Mouse (Mus musculus): ENCODE measurements around the gene Smad9. TPM values are rescaled to one million over a fixed set of nuclear protein-coding genes. Genes with fewer than 3 reads are reported as not detected.

Smad9 gene
- polyA plus RNA-seq (2012; rRNA removed; ENCODE audit: low replicate concordance), result 0.45 and 2.3 TPM in 2 replicates

DNA sequence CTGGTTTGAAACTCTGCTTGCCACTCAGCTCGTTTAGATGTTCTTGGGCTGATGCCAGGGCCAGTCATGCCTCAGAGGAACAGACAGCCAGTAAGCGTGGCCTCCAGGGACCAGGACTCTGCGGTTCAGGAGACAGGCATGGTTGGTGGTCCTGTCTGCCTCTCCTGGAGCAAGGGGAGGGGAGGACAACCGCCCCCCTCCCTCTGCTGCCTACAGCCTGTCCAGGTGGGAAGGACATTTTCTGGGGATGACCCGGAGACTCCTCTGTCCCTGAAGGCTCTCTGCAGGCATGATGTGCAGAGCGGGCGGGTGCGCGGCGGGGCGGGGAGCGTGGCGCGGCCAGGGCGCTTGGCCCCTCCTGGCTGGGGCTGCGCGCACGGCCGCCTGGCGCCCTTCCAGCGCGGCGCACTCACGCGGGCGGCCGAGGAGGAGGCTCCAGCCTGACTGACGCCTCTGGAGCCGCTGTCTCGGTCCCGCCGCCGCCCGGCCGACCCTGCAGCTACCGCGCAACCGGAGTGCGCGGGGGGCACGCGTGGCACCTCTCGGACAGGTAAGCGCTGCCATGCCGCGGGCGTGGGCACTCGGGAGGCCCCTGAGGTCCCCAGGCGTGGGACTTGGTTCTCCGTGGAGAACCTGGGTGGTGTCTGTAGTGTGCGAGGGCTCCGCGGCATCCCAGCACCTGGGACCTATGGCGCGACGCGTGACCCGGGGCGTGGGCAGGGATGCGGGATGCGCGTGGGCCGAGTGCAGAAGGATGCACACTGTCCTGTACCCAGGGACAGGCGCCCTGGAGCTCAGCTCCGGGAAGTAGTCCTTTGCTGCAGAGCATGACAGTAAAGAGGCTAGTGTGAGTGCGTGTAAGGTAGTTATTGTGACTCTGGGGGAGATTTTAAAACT, at the start of gene Smad9:
Gene Smad9, plus strand, starts transcription at position 438 of the 897 bp plus-strand sequence.

DNA sequence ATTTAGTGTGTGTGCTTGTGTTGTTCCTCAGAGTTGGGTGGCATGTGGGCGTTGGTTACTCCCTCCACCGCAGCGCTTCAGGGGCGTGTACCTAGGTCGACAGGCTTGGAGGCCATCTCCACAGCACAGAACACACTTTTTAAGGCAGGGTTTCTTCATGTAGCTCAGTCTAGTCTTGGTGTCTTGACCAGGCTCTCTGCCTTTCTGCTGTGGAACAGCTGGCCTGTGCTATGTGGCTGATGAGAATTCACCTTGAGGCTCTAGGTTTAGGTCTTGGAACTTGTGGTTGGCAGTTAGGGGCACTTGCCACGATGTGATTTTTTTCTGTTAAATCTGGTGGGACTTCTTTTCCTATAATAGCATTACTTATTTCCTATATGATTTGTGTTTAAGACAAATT, 41.1 kb upstream of the Smad9 start, which contains the start of gene Gm21958:
Gene Gm21958, minus strand, starts transcription at position 101 of the 400 bp plus-strand sequence.

DNA sequence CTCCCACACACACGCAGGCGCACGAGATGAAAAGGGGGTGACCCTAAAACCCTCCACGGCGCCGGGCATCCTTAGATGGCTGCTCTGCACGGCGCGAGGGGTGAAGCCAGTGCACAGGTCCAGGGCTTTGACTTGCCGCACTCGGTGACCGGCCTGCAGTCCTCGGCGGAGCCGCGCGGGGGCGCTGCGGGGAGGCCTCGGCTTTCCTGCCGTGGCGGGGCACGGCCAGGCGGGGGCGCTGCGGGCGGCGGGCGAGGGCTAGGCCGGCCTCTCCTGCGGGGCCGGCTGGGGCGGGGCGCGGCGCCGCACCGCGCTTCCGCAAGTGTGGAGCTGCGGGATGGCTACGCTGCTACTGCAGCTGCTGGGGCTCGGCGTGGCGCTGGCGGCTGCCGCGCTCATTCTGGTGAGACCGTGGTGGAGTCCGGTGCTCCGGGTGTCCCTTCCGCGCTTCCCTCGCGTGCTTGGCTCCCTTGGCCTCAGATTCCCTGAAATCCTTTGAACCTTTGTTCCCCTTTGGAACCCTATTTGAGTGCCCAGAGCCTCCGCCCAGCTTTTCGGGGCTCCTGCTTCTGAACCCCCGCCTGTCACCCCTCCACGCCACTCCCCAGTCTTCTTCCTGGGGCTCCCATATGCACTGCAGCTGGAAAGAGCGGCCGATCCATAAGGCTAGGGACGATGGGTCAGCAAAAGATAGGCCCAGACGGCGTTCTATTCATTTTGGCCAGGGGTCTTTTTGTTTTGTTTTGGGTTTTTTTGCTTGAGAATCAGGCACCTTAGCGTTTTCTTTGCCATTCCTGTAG, 19.9 kb upstream of the Smad9 start, which contains the start of the genes Exosc8 and Alg5:
Gene Exosc8, minus strand, starts transcription at position 147 of the 800 bp plus-strand sequence.
Gene Alg5, plus strand, starts transcription at position 293 of the 800 bp plus-strand sequence.

DNA sequence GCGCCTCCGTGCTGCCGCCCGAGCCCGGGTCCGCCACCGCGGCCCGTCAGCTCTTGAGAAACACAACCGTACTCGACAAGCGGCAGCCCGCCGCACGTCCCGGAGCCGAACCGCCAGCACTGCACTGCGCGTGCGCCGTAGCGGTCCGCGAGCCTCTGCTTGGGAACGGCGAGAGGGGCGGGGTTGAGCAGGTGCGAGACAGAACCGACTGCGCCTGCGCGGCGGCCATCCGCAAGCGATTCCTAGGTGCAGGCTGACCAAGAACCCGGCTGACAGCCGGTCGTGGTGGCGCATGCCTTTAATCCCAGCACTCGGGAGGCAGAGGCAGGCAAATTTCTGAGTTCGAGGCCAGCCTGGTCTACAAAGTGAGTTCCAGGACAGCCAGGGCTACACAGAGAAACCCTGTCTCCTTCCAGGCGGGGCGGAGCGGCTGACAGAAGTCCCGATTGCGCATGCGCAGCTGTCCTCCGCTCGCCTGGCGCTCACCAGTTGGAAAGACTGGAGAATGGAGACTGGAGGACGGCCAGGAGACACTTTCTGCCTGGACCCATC, 52.4 kb downstream of the Smad9 start, which contains the start of gene Rfxap:
Gene Rfxap, minus strand, starts transcription at position 126 of the 552 bp plus-strand sequence.

Other genes starting within 250 kb of the Smad9 start
- gene Supt20, start 62.8 kb upstream of the Smad9 start, polyA plus RNA-seq (2012; rRNA removed; ENCODE audit: low replicate concordance), result 19.5 and 22.5 TPM in 2 replicates
- gene Gm21958, start 41.2 kb upstream of the Smad9 start, polyA plus RNA-seq (2012; rRNA removed; ENCODE audit: low replicate concordance), result not detected in 2 replicates
- gene Exosc8, start 20.2 kb upstream of the Smad9 start, polyA plus RNA-seq (2012; rRNA removed; ENCODE audit: low replicate concordance), result 4.6 and 4.9 TPM in 2 replicates
- 4.1 and 7.4 TPM in 2 replicates for gene Alg5, start 20.0 kb upstream of the Smad9 start, polyA plus RNA-seq (2012; rRNA removed; ENCODE audit: low replicate concordance)
- gene Rfxap, start 52.2 kb downstream of the Smad9 start, polyA plus RNA-seq (2012; rRNA removed; ENCODE audit: low replicate concordance), result 8.7 and 23.8 TPM in 2 replicates
- gene Sertm1, start 160.3 kb downstream of the Smad9 start, polyA plus RNA-seq (2012; rRNA removed; ENCODE audit: low replicate concordance), result 0.50 and 1.7 TPM in 2 replicates